Mouse (Mus musculus): Measurements from ENCODE around the gene Cenpe. TPM values are rescaled to one million over a fixed set of nuclear protein-coding genes. Genes with fewer than 3 reads are reported as not detected.

The Cenpe gene
- polyA plus RNA-seq, 1 experiment from 2014 or later = 27.9 TPM

DNA sequence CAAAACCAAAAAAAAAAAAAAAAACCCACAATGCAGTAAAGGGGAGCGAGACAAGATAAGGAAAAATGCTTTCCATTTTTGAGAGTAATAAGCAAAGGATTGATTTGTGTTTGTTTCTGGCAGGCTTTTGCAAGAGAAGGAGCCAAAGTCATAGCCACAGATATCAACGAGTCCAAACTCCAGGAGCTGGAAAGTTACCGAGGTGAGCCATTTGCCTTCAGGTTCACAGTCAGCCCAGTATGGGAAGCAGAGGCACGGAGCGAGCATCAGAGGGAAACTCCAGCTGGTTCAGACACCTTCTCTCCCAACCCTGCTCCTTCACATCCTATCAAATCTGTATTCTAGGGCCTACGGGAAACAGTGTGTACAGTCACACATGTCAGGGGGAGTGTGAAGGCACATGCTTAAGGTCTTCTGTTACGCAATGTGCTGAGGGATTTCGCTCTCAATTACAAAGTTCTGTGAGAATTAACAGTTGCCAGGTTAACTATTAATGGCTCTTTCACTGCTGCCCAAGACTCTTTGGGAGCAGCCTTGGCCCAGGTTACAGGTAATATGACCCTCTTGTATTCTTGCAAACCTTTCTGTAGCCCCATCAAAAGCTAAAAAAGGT lies 75.9 kb downstream of the Cenpe start:
- ATAC-seq (replicated peaks; ENCODE audit: low FRiP score, low TSS enrichment, low read depth) = no peak
- Histone ChIP-seq H3K9me3 (ENCODE audit: control insufficient read depth, low read length) (no peaks in the 10 kb centered on the region), H3K4me2 (ENCODE audit: low read length) (no peak overlapping the region), H3K4me1 (replicated peaks; ENCODE audit: control insufficient read depth, insufficient read depth, low read length) (no peaks in the 10 kb centered on the region), H3K4me3 (ENCODE audit: low read depth, low read length) (no peak overlapping the region), H3K9ac (ENCODE audit: low read length) (no peak overlapping the region), H3K27me3 (replicated peaks; ENCODE audit: control insufficient read depth, insufficient read depth, low read length) (no peaks in the 10 kb centered on the region), H3K36me3 (ENCODE audit: control insufficient read depth, insufficient read depth, low read length) (no peaks in the 10 kb centered on the region), H3K27ac (ENCODE audit: low read depth) (no peak overlapping the region)
- WGBS = 82% methylated on average over 8 of the region's 8 CpGs
- no peak for DNase-seq (ENCODE audit: low spot score)

GRCm38 (mm10) chr3:135289148-135289547 lies 76.8 kb downstream of the Cenpe start:
- no peaks in the 10 kb centered on the region for H3K27me3 ChIP-seq (replicated peaks; ENCODE audit: control insufficient read depth, insufficient read depth, low read length)
- H3K4me3 ChIP-seq (ENCODE audit: low read depth, low read length) = no peak overlapping the region
- H3K4me2 ChIP-seq (ENCODE audit: low read length) = no peak overlapping the region
- H3K4me1 ChIP-seq (replicated peaks; ENCODE audit: control insufficient read depth, insufficient read depth, low read length) = no peaks in the 10 kb centered on the region
- WGBS = 84% methylated on average over 1 of the region's 1 CpGs
- H3K27ac ChIP-seq (ENCODE audit: low read depth) = no peak overlapping the region
- H3K36me3 ChIP-seq (ENCODE audit: control insufficient read depth, insufficient read depth, low read length) = no peaks in the 10 kb centered on the region
- H3K9ac ChIP-seq (ENCODE audit: low read length) = no peak overlapping the region
- no peak for ATAC-seq (replicated peaks; ENCODE audit: low FRiP score, low TSS enrichment, low read depth)
- no peak for DNase-seq (ENCODE audit: low spot score)
- no peaks in the 10 kb centered on the region for H3K9me3 ChIP-seq (ENCODE audit: control insufficient read depth, low read length)

GRCm38 (mm10) chr3:135290249-135290894 lies 78.0 kb downstream of the Cenpe start:
- peak; percentile 62 for DNase-seq (ENCODE audit: low spot score)
- H3K9ac ChIP-seq (ENCODE audit: low read length) = no peak overlapping the region
- no peaks in the 10 kb centered on the region for H3K27me3 ChIP-seq (replicated peaks; ENCODE audit: control insufficient read depth, insufficient read depth, low read length)
- H3K9me3 ChIP-seq (ENCODE audit: control insufficient read depth, low read length) = no peaks in the 10 kb centered on the region
- WGBS = 100% methylated on average over 7 of the region's 7 CpGs
- H3K36me3 ChIP-seq (ENCODE audit: control insufficient read depth, insufficient read depth, low read length) = no peaks in the 10 kb centered on the region
- no peak overlapping the region for H3K4me2 ChIP-seq (ENCODE audit: low read length)
- H3K4me3 ChIP-seq (ENCODE audit: low read depth, low read length) = no peak overlapping the region
- H3K4me1 ChIP-seq (replicated peaks; ENCODE audit: control insufficient read depth, insufficient read depth, low read length) = no peaks in the 10 kb centered on the region
- peak; percentile 79 for ATAC-seq (replicated peaks; ENCODE audit: low FRiP score, low TSS enrichment, low read depth)
- no peak overlapping the region for H3K27ac ChIP-seq (ENCODE audit: low read depth)

DNA sequence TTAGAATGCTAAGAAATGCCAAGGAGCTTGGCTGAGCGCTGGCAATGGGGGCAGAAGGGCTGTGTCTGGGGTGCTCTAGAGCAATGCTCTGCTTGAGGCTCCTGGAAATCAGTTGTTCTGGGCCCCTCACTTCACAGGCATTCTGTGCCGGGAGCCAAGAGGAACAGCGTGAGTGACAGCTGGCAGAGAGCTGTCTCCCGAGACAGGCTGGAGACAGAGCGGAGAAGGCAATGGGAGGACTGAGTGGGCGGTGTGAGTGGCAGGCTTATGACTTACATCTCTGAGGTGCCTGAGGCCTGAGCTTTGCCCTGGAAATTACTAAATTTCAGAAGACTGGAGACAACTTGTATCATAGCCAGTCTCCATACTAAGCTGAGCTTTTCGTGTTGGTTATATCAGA lies 81.4 kb downstream of the Cenpe start:
- DNase-seq (ENCODE audit: low spot score) (no peak), ATAC-seq (replicated peaks; ENCODE audit: low FRiP score, low TSS enrichment, low read depth) (no peak)
- Histone ChIP-seq H3K27ac (ENCODE audit: low read depth) (no peak overlapping the region), H3K4me2 (ENCODE audit: low read length) (no peak overlapping the region), H3K9me3 (ENCODE audit: control insufficient read depth, low read length) (no peaks in the 10 kb centered on the region), H3K36me3 (ENCODE audit: control insufficient read depth, insufficient read depth, low read length) (no peaks in the 10 kb centered on the region), H3K27me3 (replicated peaks; ENCODE audit: control insufficient read depth, insufficient read depth, low read length) (no peaks in the 10 kb centered on the region), H3K4me3 (ENCODE audit: low read depth, low read length) (no peak overlapping the region), H3K9ac (ENCODE audit: low read length) (no peak overlapping the region), H3K4me1 (replicated peaks; ENCODE audit: control insufficient read depth, insufficient read depth, low read length) (no peaks in the 10 kb centered on the region)
- WGBS = 64% methylated on average over 7 of the region's 7 CpGs

GRCm38 (mm10) chr3:135295559-135295958 lies 83.2 kb downstream of the Cenpe start:
- no peak overlapping the region for H3K27ac ChIP-seq (ENCODE audit: low read depth)
- H3K4me2 ChIP-seq (ENCODE audit: low read length) = no peak overlapping the region
- no peaks in the 10 kb centered on the region for H3K36me3 ChIP-seq (ENCODE audit: control insufficient read depth, insufficient read depth, low read length)
- H3K9me3 ChIP-seq (ENCODE audit: control insufficient read depth, low read length) = no peaks in the 10 kb centered on the region
- WGBS = 79% methylated on average over 1 of the region's 1 CpGs
- no peak overlapping the region for H3K9ac ChIP-seq (ENCODE audit: low read length)
- no peak for DNase-seq (ENCODE audit: low spot score)
- no peak for ATAC-seq (replicated peaks; ENCODE audit: low FRiP score, low TSS enrichment, low read depth)
- no peak overlapping the region for H3K4me3 ChIP-seq (ENCODE audit: low read depth, low read length)
- no peaks in the 10 kb centered on the region for H3K4me1 ChIP-seq (replicated peaks; ENCODE audit: control insufficient read depth, insufficient read depth, low read length)
- H3K27me3 ChIP-seq (replicated peaks; ENCODE audit: control insufficient read depth, insufficient read depth, low read length) = no peaks in the 10 kb centered on the region

DNA sequence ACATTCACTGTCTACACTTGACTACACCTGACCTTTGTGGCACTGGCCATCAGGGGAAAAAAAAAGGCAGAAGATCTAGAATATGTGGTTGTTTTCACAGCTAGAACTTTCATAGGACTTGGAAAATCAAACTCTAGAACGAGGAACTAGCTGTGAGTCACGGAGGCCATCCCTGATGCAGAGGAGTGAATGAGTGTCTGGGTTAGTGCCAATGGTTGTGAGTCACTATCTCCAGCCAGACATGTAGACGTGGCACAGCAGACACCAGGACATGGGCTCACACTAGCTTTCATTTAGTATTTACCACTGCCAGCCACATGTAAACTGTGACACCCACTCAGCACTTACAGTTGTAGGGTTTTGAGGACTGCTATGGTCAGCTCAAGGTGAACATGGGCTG lies 86.2 kb downstream of the Cenpe start:
- Histone ChIP-seq H3K4me3 (ENCODE audit: low read depth, low read length) (no peak overlapping the region), H3K4me2 (ENCODE audit: low read length) (no peak overlapping the region), H3K9me3 (ENCODE audit: control insufficient read depth, low read length) (no peaks in the 10 kb centered on the region), H3K27me3 (replicated peaks; ENCODE audit: control insufficient read depth, insufficient read depth, low read length) (no peaks in the 10 kb centered on the region), H3K9ac (ENCODE audit: low read length) (no peak overlapping the region), H3K4me1 (replicated peaks; ENCODE audit: control insufficient read depth, insufficient read depth, low read length) (no peaks in the 10 kb centered on the region), H3K27ac (ENCODE audit: low read depth) (no peak overlapping the region), H3K36me3 (ENCODE audit: control insufficient read depth, insufficient read depth, low read length) (no peaks in the 10 kb centered on the region)
- 75% methylated on average over 3 of the region's 3 CpGs for WGBS
- DNase-seq (ENCODE audit: low spot score) (no peak), ATAC-seq (replicated peaks; ENCODE audit: low FRiP score, low TSS enrichment, low read depth) (no peak)

- Histone ChIP-seq H3K27me3 (replicated peaks; ENCODE audit: control insufficient read depth, insufficient read depth, low read length) (no peaks in the 10 kb centered on the region), H3K9me3 (ENCODE audit: control insufficient read depth, low read length) (no peaks in the 10 kb centered on the region), H3K27ac (ENCODE audit: low read depth) (no peak overlapping the region), H3K4me2 (ENCODE audit: low read length) (no peak overlapping the region), H3K36me3 (ENCODE audit: control insufficient read depth, insufficient read depth, low read length) (no peaks in the 10 kb centered on the region), H3K9ac (ENCODE audit: low read length) (no peak overlapping the region), H3K4me1 (replicated peaks; ENCODE audit: control insufficient read depth, insufficient read depth, low read length) (no peaks in the 10 kb centered on the region), H3K4me3 (ENCODE audit: low read depth, low read length) (no peak overlapping the region)
- DNase-seq (ENCODE audit: low spot score) = no peak
- WGBS = 55% methylated on average over 6 of the region's 6 CpGs
- no peak for ATAC-seq (replicated peaks; ENCODE audit: low FRiP score, low TSS enrichment, low read depth)
These were observed 87.7 kb downstream of the Cenpe start for GRCm38 (mm10) chr3:135300081-135300480.

DNA sequence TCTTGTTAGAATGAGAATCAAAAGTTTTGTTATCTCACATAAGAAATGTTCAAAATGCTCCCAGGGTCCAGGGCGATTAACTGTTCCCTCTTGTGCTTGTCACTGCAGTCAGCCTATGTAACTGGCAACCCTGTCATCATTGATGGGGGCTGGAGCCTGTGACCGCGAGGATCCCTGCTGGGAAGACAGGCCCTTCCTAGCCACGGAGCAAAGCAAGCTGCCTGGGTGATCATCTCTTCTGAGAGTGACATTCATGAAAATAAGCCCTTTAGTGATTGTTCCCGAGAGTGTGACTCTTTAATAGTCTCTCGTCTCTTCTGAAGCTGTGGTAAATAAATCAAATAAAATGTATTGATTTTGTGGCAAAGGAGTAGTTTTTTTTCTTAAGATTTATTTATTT lies 91.7 kb downstream of the Cenpe start:
- no peak for DNase-seq (ENCODE audit: low spot score)
- Histone ChIP-seq H3K9ac (ENCODE audit: low read length) (no peak overlapping the region), H3K36me3 (ENCODE audit: control insufficient read depth, insufficient read depth, low read length) (no peaks in the 10 kb centered on the region), H3K4me3 (ENCODE audit: low read depth, low read length) (no peak overlapping the region), H3K4me1 (replicated peaks; ENCODE audit: control insufficient read depth, insufficient read depth, low read length) (peaks cover 4% of the 10 kb centered on the region; the same call in 1 of the 2 replicates), H3K4me2 (ENCODE audit: low read length) (no peak overlapping the region), H3K9me3 (ENCODE audit: control insufficient read depth, low read length) (no peaks in the 10 kb centered on the region), H3K27me3 (replicated peaks; ENCODE audit: control insufficient read depth, insufficient read depth, low read length) (no peaks in the 10 kb centered on the region), H3K27ac (ENCODE audit: low read depth) (no peak overlapping the region)
- 44% methylated on average over 6 of the region's 6 CpGs for whole genome bisulfite sequencing
- no peak for ATAC-seq (replicated peaks; ENCODE audit: low FRiP score, low TSS enrichment, low read depth)

GRCm38 (mm10) chr3:135304566-135304965 lies 92.2 kb downstream of the Cenpe start:
- Histone ChIP-seq H3K4me1 (replicated peaks; ENCODE audit: control insufficient read depth, insufficient read depth, low read length) (peaks cover 4% of the 10 kb centered on the region; the same call in 1 of the 2 replicates), H3K9ac (ENCODE audit: low read length) (no peak overlapping the region), H3K27ac (ENCODE audit: low read depth) (no peak overlapping the region), H3K4me3 (ENCODE audit: low read depth, low read length) (no peak overlapping the region), H3K4me2 (ENCODE audit: low read length) (no peak overlapping the region), H3K9me3 (ENCODE audit: control insufficient read depth, low read length) (no peaks in the 10 kb centered on the region), H3K27me3 (replicated peaks; ENCODE audit: control insufficient read depth, insufficient read depth, low read length) (no peaks in the 10 kb centered on the region), H3K36me3 (ENCODE audit: control insufficient read depth, insufficient read depth, low read length) (no peaks in the 10 kb centered on the region)
- WGBS = 31% methylated on average over 9 of the region's 9 CpGs
- no peak for DNase-seq (ENCODE audit: low spot score)
- no peak for ATAC-seq (replicated peaks; ENCODE audit: low FRiP score, low TSS enrichment, low read depth)
